Comparison of ENCODE assay signal across 21 mouse cellular contexts in the genomic region with DNA sequence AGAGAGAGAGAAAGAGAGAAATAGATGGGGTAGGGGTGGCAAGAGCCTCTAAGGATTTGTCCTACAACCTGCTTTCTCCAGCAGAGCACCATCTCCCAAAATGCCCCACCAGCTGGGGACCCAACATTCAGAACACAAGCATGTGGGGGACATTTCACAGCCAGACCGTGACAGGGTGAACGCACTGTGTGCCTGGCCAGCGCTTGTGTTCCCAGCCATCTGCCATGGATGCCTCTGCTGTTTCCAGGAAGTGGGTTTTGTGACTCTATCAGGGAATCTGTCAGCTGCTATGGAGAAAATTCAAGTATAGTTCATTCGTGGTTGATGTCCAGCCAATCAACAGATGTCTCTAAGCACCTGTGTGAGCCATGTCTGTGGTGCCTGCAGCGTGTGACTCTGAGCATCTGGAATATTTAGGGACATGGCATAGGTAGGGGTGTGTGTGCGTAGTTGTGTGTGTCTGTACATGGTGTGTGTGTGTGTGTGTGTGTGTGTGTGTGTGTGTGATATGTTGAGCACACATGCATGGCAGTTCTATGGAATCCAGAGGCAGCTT. TPM values are rescaled to one million over a fixed set of nuclear protein-coding genes. Genes with fewer than 3 reads are reported as not detected.
A peak's percentile ranks its signal among the peaks of the same experiment; 100 is the strongest.
DNase-seq lines count a peak whose midpoint lies in the region; ATAC-seq lines count a peak whose summit lies in the region.
"Had no signal": no experiment of that assay in that cellular context is flagged by ENCODE, and none has a peak within 500 bp of the region (broad histone marks: within the 10 kb centered on the region; RNA-seq: fewer than 3 reads in every experiment).

No protein-coding gene starts in this region.

- 74% methylated on average over 6 of the region's 6 CpGs for WGBS in lung, embryonic 15.5 days

- H3K4me1 ChIP-seq in lung, embryonic 15.5 days, result peaks cover 63% of the 10 kb centered on the region

- no peak for ATAC-seq in lung, embryonic 15.5 days (ENCODE audit: borderline replicate concordance, extremely low read depth, low FRiP score, low TSS enrichment)
- ATAC-seq: activated CD4-positive, CD25-positive, alpha-beta regulatory T cell, adult 4 months; inflammation-experienced regulatory T-cells, adult 6 months had no signal

- DNase-seq in heart, adult 11 months, result peak; percentile 97
- DNase-seq in heart, adult 18-20 months, result no peak
- no peak for DNase-seq in lung, adult 18-20 months
- DNase-seq in layer of hippocampus, adult 9-11 months, result peak; percentile 47
- peak; percentile 38 for DNase-seq in layer of hippocampus, postnatal 36 days
- DNase-seq in c-Kit-positive CD71-positive TER-119-positive erythroid progenitor cells, embryonic 14.5 days (ENCODE audit: low spot score), result no peak
- DNase-seq: adrenal gland, postnatal 10 days; cerebellum, adult 8-10 months; kidney, adult 18-20 months; midbrain, embryonic 14.5 days; thymus, adult 2 months; thymus, postnatal 4 days had no signal

- 0 out of 2 replicates have a peak overlapping the region, but pooled peaks have one; percentile 65 for H3K27ac ChIP-seq in lung, embryonic 15.5 days
- H3K27ac ChIP-seq: hindbrain, embryonic 13.5 days; kidney, postnatal 0 days had no signal

- no peak overlapping the region for H3K4me3 ChIP-seq in lung, embryonic 15.5 days
- H3K4me3 ChIP-seq: hindbrain, embryonic 13.5 days; stomach, embryonic 15.5 days had no signal

- H3K9me3 ChIP-seq in lung, embryonic 15.5 days, result no peaks in the 10 kb centered on the region
- H3K9me3 ChIP-seq: hindbrain, embryonic 13.5 days; stomach, embryonic 15.5 days had no signal

- no peak overlapping the region for H3K4me2 ChIP-seq in lung, embryonic 15.5 days
- H3K4me2 ChIP-seq: hindbrain, embryonic 13.5 days; stomach, embryonic 15.5 days had no signal

- H3K36me3 ChIP-seq in lung, embryonic 15.5 days, result no peaks in the 10 kb centered on the region
- H3K36me3 ChIP-seq: hindbrain, embryonic 13.5 days; stomach, embryonic 15.5 days had no signal

- H3K27me3 ChIP-seq in lung, embryonic 15.5 days, result no peaks in the 10 kb centered on the region
- H3K27me3 ChIP-seq: hindbrain, embryonic 13.5 days; stomach, embryonic 15.5 days had no signal

- H3K9ac ChIP-seq in lung, embryonic 15.5 days, result no peak overlapping the region
- H3K9ac ChIP-seq: hindbrain, embryonic 13.5 days; stomach, embryonic 15.5 days had no signal

RNA-seq across cellular contexts. Expression of gene Htra3, which starts 33.6 kb away (rescaled TPM):
- 10 to 100 TPM; 73.5 to 83.6 TPM for total RNA-seq in heart, adult 18-20 months (2021)
- polyA plus RNA-seq in lung, embryonic 15.5 days (2015; fragmentation: Nextera tagmentation; extraction: Ambion mirVana), result 26.0 and 29.2 TPM in 2 replicates
- 1 to 10 TPM; 3.8 to 7.3 TPM for total RNA-seq in layer of hippocampus, postnatal 36 days (2021)
- total RNA-seq: granulocyte monocyte progenitor cell, adult 5-6 weeks; megakaryocyte-erythroid progenitor cell, adult 5-6 weeks; MEL had no signal
- polyA plus RNA-seq: activated CD4-positive, CD25-positive, alpha-beta regulatory T cell, adult 4 months; inflammation-experienced regulatory T-cells, adult 6 months had no signal

Comparison
In these comparisons a context has a peak if more than half of its experiments do, and no peak if none do; other contexts are left out.
1. DNase-seq: peak in heart, adult 11 months (single experiment), layer of hippocampus, adult 9-11 months (single experiment) and layer of hippocampus, postnatal 36 days (2 of 2); none in heart, adult 18-20 months (0 of 2), lung, adult 18-20 months (0 of 2) and c-Kit-positive CD71-positive TER-119-positive erythroid progenitor cells, embryonic 14.5 days (single experiment).
2. RNA of gene Htra3, which starts 33.6 kb away (total RNA-seq): 73.5 to 83.6 TPM in heart, adult 18-20 months; 3.8 to 7.3 TPM in layer of hippocampus, postnatal 36 days; every median in the first group is over 4 times any median in the second.